Mouse (Mus musculus) lung, postnatal 0 days (tissue): ENCODE results near the gene Adprm.

Experiments
- CTCF ChIP-seq: IDR thresholded peaks from 2 replicates; pipeline ENCODE4 v1.5.1; 2016; ENCODE audit warnings: antibody characterized with exemption, mild to moderate bottlenecking
- EP300 ChIP-seq: IDR thresholded peaks from 2 replicates; pipeline ENCODE4 v1.6.1; 2016; ENCODE audit warnings: antibody characterized with exemption, mild to moderate bottlenecking, control low read depth

DNA sequence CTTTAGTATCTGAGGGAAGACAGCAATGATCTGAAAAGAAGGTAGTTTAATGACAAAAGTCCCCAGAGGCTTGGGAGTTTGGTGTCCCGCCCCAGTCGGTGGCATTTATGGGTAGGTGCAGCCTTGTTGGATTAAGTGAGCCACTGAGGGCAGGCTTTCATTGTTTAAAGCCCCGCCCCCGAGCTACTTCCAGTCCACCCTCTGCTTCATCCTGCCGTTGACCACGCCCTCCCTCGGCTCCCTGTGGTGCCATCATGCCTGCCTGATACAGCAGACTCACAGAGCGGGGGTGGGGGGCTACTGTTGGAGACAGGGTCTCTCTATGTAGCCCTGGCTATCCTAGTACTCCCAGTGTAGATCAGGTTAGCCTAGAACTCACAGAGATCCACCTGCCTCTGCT lies 9.4 kb downstream of the Adprm start:
- no peak for TF ChIP-seq CTCF
- TF ChIP-seq EP300 = no peak
